Mouse (Mus musculus): Measurements from ENCODE around the gene Zbtb8os.

The Zbtb8os gene

GRCm38 (mm10) chr4:129381148-129381547 lies 45.7 kb downstream of the Zbtb8os start:
- ChIA-PET POLR2A (interaction anchor here in 3 of 4 experiments (0.6 to 12.6 kb wide), 36 partner anchors 8 to 388 kb away, joined by 3 to 117 read pairs (median 5); partner anchors contain the start of genes Bsdc1 (in 2 of the 3), Rnf19b (in 2 of the 3) and Marcksl1 (in 1 of the 3)), CTCF (interaction anchor here in 2 of 4 experiments (0.7 to 1.1 kb wide), 2 partner anchors 74 to 253 kb away, joined by 3 to 14 read pairs; no protein-coding TSS in a partner anchor)

- ChIA-PET CTCF (interaction anchor here in 3 of 4 experiments (0.6 to 2.0 kb wide), 4 partner anchors 31 to 252 kb away, joined by 3 to 14 read pairs (median 4); no protein-coding TSS in a partner anchor), POLR2A (interaction anchor here in 3 of 4 experiments (0.6 to 12.6 kb wide), 32 partner anchors 8 to 483 kb away, joined by 3 to 117 read pairs (median 4); partner anchors contain the start of genes Bsdc1 (in 2 of the 3), Marcksl1 (in 1 of the 3), Rnf19b (in 1 of the 3) and Zbtb8b (in 1 of the 3))
These were observed 46.5 kb downstream of the Zbtb8os start for GRCm38 (mm10) chr4:129382029-129382428.

GRCm38 (mm10) chr4:129382488-129382887 lies 47.0 kb downstream of the Zbtb8os start:
- ChIA-PET CTCF (interaction anchor here in 2 of 4 experiments (0.6 to 2.0 kb wide), 3 partner anchors 31 to 76 kb away, joined by 3 to 4 read pairs (median 3); no protein-coding TSS in a partner anchor), POLR2A (interaction anchor here (0.6 to 12.6 kb wide), 21 partner anchors 9 to 173 kb away, joined by 3 to 117 read pairs (median 5); partner anchors contain the start of genes Marcksl1 (in 1 of the 4) and Zbtb8b (in 1 of the 4))

GRCm38 (mm10) chr4:129383586-129383985 lies 48.1 kb downstream of the Zbtb8os start:
- CTCF ChIA-PET, result interaction anchor here in 1 of 4 experiments (2.0 kb wide), 1 partner anchor 33 kb away, joined by 4 read pairs; no protein-coding TSS in a partner anchor
- POLR2A ChIA-PET, result interaction anchor here (0.8 to 12.6 kb wide), 12 partner anchors 9 to 312 kb away, joined by 3 to 117 read pairs (median 8); partner anchors contain the start of gene Bsdc1 (in 1 of the 4)

- POLR2A ChIA-PET, result interaction anchor here (0.6 to 12.6 kb wide), 14 partner anchors 10 to 1819 kb away, joined by 3 to 117 read pairs (median 6); partner anchors contain the start of gene Bsdc1 (in 1 of the 4)
- CTCF ChIA-PET, result interaction anchor here in 1 of 4 experiments (0.7 kb wide), 2 partner anchors 48 to 115 kb away, joined by 3 to 5 read pairs; no protein-coding TSS in a partner anchor
These were observed 48.9 kb downstream of the Zbtb8os start for GRCm38 (mm10) chr4:129384440-129384839.

- ChIA-PET POLR2A (interaction anchor here in 3 of 4 experiments (0.6 to 12.6 kb wide), 12 partner anchors 11 to 328 kb away, joined by 3 to 88 read pairs (median 6); partner anchors contain the start of gene Rnf19b (in 1 of the 3)), CTCF (interaction anchor here in 2 of 4 experiments (0.7 to 1.2 kb wide), 3 partner anchors 115 to 272 kb away, joined by 3 read pairs; no protein-coding TSS in a partner anchor)
These were observed 50.2 kb downstream of the Zbtb8os start for GRCm38 (mm10) chr4:129385685-129386084.

- ChIA-PET CTCF (interaction anchor here in 2 of 4 experiments (1.0 to 1.2 kb wide), 2 partner anchors 14 to 222 kb away, joined by 3 read pairs; no protein-coding TSS in a partner anchor), POLR2A (interaction anchor here in 3 of 4 experiments (0.5 to 12.6 kb wide), 16 partner anchors 7 to 329 kb away, joined by 3 to 88 read pairs (median 4); partner anchors contain the start of genes Bsdc1 (in 1 of the 3), Rnf19b (in 1 of the 3) and Zbtb8a (in 1 of the 3))
These were observed 50.9 kb downstream of the Zbtb8os start for GRCm38 (mm10) chr4:129386269-129386946.

GRCm38 (mm10) chr4:129386989-129387388 lies 51.5 kb downstream of the Zbtb8os start:
- ChIA-PET CTCF (interaction anchor here in 1 of 4 experiments (1.2 kb wide), 1 partner anchor 15 kb away, joined by 3 read pairs; no protein-coding TSS in a partner anchor), POLR2A (interaction anchor here in 3 of 4 experiments (0.5 to 12.6 kb wide), 14 partner anchors 7 to 329 kb away, joined by 3 to 88 read pairs (median 4); partner anchors contain the start of genes Bsdc1 (in 1 of the 3), Rnf19b (in 1 of the 3) and Zbtb8a (in 1 of the 3))

GRCm38 (mm10) chr4:129388404-129388803 lies 52.9 kb downstream of the Zbtb8os start:
- ChIA-PET POLR2A (interaction anchor here in 3 of 4 experiments (0.6 to 12.6 kb wide), 17 partner anchors 8 to 331 kb away, joined by 3 to 88 read pairs (median 4); partner anchors contain the start of genes Zbtb8a (in 2 of the 3), Bsdc1 (in 1 of the 3), Hpca (in 1 of the 3) and Rnf19b (in 1 of the 3)), CTCF (interaction anchor here in 3 of 4 experiments (0.7 to 1.3 kb wide), 5 partner anchors 43 to 421 kb away, joined by 3 to 5 read pairs (median 3); no protein-coding TSS in a partner anchor)

- POLR2A ChIA-PET, result interaction anchor here in 2 of 4 experiments (0.6 to 12.6 kb wide), 7 partner anchors 9 to 945 kb away, joined by 3 to 88 read pairs (median 4); partner anchors contain the start of gene Zbtb8a (in 1 of the 2)
- CTCF ChIA-PET, result interaction anchor here in 1 of 4 experiments (0.7 kb wide), 1 partner anchor 10 kb away, joined by 3 read pairs; no protein-coding TSS in a partner anchor
These were observed 54.8 kb downstream of the Zbtb8os start for GRCm38 (mm10) chr4:129390216-129390743.

- ChIA-PET CTCF (interaction anchor here in 2 of 4 experiments (0.6 to 0.7 kb wide), 3 partner anchors 9 to 250 kb away, joined by 3 to 7 read pairs (median 3); partner anchors contain the start of gene Txlna (in 1 of the 2)), POLR2A (interaction anchor here in 2 of 4 experiments (0.6 to 12.6 kb wide), 6 partner anchors 9 to 945 kb away, joined by 3 to 88 read pairs (median 16); partner anchors contain the start of gene Zbtb8a (in 1 of the 2))
These were observed 55.6 kb downstream of the Zbtb8os start for GRCm38 (mm10) chr4:129390936-129391557.

- ChIA-PET POLR2A (interaction anchor here (0.5 to 11.8 kb wide), 33 partner anchors 8 to 337 kb away, joined by 3 to 117 read pairs (median 4); partner anchors contain the start of genes Bsdc1 (in 3 of the 4), Zbtb8a (in 2 of the 4), S100pbp (in 1 of the 4) and Yars (in 1 of the 4)), CTCF (interaction anchor here in 2 of 4 experiments (0.7 to 1.3 kb wide), 5 partner anchors 18 to 171 kb away, joined by 3 to 5 read pairs (median 3); no protein-coding TSS in a partner anchor)
These were observed 58.8 kb downstream of the Zbtb8os start for GRCm38 (mm10) chr4:129394089-129394870.

GRCm38 (mm10) chr4:129396960-129397359 lies 61.5 kb downstream of the Zbtb8os start:
- CTCF ChIA-PET, result no interaction called here
- POLR2A ChIA-PET, result interaction anchor here in 2 of 4 experiments (0.6 to 11.8 kb wide), 12 partner anchors 8 to 208 kb away, joined by 3 to 117 read pairs (median 4); partner anchors contain the start of genes Zbtb8a (in 2 of the 2) and Bsdc1 (in 1 of the 2)

GRCm38 (mm10) chr4:129399813-129400212 lies 64.3 kb downstream of the Zbtb8os start:
- ChIA-PET POLR2A (interaction anchor here in 2 of 4 experiments (1.1 to 11.8 kb wide), 15 partner anchors 9 to 241 kb away, joined by 3 to 117 read pairs (median 4); partner anchors contain the start of genes Bsdc1 (in 2 of the 2), Rbbp4 (in 1 of the 2), Txlna (in 1 of the 2) and Zbtb8a (in 1 of the 2)), CTCF (no interaction called here)

Measured in embryonic stem cell, embryonic (primary cell).